Mouse (Mus musculus) limb, embryonic 14.5 days (tissue): Measurements from ENCODE around the gene Gpr155. TPM values are rescaled to one million over a fixed set of nuclear protein-coding genes. Genes with fewer than 3 reads are reported as not detected.

Experiments
- ATAC-seq: fragments of 200-750 bp; cut with Nextera tagmentation; 2 replicates; pipeline ENCODE4 v1.8.0; 2017; ENCODE audit warnings: low read depth, moderate number of reproducible peaks, moderate TSS enrichment; ENCODE audit not compliant: low FRiP score
- DNase-seq: peaks from one replicate; pipeline ENCODE4 v3.0.0-alpha.2; 2015; ENCODE audit warnings: low spot score
- H3K27ac ChIP-seq: fragments of 300-500 bp; sonication (generic); replicated peaks from 2 replicates; pipeline ENCODE4 v1.5.1; 2014; ENCODE audit warnings: low read depth, mild to moderate bottlenecking, low read length, moderate library complexity, mixed read lengths
- H3K27me3 ChIP-seq: fragments of 300-500 bp; sonication (generic); 2 replicates; pipeline ENCODE4 v1.6.1; 2014; ENCODE audit warnings: low read length, mixed read lengths; ENCODE audit not compliant: control insufficient read depth, insufficient read depth
- H3K36me3 ChIP-seq: fragments of 300-500 bp; sonication (generic); 2 replicates; pipeline ENCODE4 v1.6.1; 2014; ENCODE audit warnings: mild to moderate bottlenecking, low read length, moderate library complexity, mixed read lengths; ENCODE audit not compliant: control insufficient read depth, insufficient read depth
- H3K4me1 ChIP-seq: fragments of 300-500 bp; sonication (generic); 2 replicates; pipeline ENCODE4 v1.6.1; 2014; ENCODE audit warnings: antibody characterized with exemption, low read length, mixed read lengths; ENCODE audit not compliant: control insufficient read depth, insufficient read depth
- H3K4me2 ChIP-seq: fragments of 300-500 bp; sonication (generic); replicated peaks from 2 replicates; pipeline ENCODE4 v1.6.1; 2014; ENCODE audit warnings: low read depth, mild to moderate bottlenecking, low read length, moderate library complexity; ENCODE audit not compliant: severe bottlenecking
- H3K4me3 ChIP-seq: fragments of 300-500 bp; sonication (generic); replicated peaks from 2 replicates; pipeline ENCODE4 v1.5.1; 2014; ENCODE audit warnings: low read length
- H3K9ac ChIP-seq: fragments of 300-500 bp; sonication (generic); 2 replicates; pipeline ENCODE4 v1.6.1; 2014; ENCODE audit warnings: mild to moderate bottlenecking, low read depth, low read length, moderate library complexity; ENCODE audit not compliant: severe bottlenecking
- H3K9me3 ChIP-seq: fragments of 300-500 bp; sonication (generic); 2 replicates; pipeline ENCODE4 v1.6.1; 2016; ENCODE audit warnings: low read length; ENCODE audit not compliant: control insufficient read depth
- POLR2A ChIP-seq: fragments of 200-500 bp; IDR thresholded peaks from 2 replicates; pipeline ENCODE4 v1.8.0; 2012; ENCODE audit warnings: inconsistent platforms, mild to moderate bottlenecking, moderate library complexity, borderline replicate concordance; ENCODE audit not compliant: insufficient read depth, insufficient read length; ENCODE audit errors: extremely low read depth
- WGBS: fragments of 180-500 bp; shearing (Covaris S2); extraction: QIAGEN DNeasy Blood & Tissue Kit; methylation state at CpG from one replicate; pipeline ENCODE4 v1.1.7; 2014; 5-methylcytosine and 5-hydroxymethylcytosine counted together
- polyA plus RNA-seq, 2 experiments: library from polyadenylated mRNA; depleted of rRNA in 1 of 2; stranded (reverse) in 1 of 2; unstranded in 1 of 2; fragments of >200 nt; fragmentation: Nextera tagmentation in 1 of 2; extraction: Ambion mirVana in 1 of 2; gene quantifications; 2 replicates each; pipeline versions ENCODE4 v1.2.1 to v1.2.3; 2012 to 2014

The Gpr155 gene
- polyA plus RNA-seq, 2 experiments = 3.9 to 6.2 TPM

DNA sequence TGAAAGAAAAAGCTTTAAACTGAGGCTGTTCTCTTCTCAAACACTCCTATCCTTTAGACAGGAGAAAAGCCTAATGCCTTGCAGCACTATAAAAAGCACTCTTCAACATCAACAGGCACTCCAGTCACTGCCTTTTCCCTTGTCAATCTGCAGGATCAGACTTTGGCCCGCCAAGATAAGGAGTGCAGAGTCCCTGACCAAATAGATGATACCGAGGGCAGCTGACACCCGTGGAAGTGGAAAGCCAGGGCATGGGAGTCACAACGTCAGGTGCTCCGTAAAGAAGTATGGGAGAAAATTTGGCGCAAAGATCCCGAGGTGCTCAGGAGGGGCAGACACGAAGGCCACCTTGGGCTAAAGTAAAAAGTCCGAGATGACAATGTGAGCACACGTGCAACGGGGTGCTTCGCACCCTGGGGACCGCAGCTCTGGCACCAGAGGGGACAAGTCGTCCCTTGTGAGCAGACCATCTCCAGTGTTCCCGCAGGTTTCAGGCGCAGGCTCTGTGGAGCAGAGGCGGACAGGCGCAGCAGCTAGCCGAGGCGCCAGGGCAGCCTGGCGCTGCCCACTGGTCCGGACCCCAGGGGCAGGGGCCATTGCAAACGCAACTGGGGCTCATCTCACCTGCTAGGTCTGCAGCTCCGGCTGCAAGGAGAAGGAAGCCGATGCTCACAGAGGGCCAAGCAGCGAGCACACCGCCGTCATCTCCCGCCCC, 574 bp downstream of the Gpr155 start:
- DNase-seq = no peak
- no peak for TF ChIP-seq POLR2A

DNA sequence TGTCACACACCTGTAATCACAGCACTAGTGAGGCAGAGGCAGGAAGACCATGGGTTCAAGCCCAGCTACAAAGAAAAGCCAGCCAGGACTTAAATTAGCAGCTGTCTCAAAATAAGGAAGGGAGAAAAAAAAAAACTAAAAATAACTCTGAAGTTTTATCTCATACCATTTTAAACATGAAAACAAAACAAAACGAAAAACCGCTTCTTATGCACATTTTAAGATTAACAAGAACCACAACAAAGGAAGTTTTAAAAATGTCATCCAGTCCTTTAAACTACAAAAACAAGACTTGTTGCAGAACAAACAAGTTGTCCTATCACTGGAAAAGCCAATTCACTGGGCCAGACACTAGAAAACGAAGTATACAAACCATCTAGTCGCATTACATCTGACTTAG, 1.2 kb downstream of the Gpr155 start:
- Histone ChIP-seq H3K4me2 (peak overlapping the region; percentile 97), H3K4me1 (no peaks in the 10 kb centered on the region), H3K36me3 (0 out of 2 replicates have a peak, but pooled peaks cover 4% of the 10 kb centered on the region), H3K9ac (no peak overlapping the region), H3K4me3 (no peak overlapping the region), H3K27ac (no peak overlapping the region), H3K9me3 (no peaks in the 10 kb centered on the region), H3K27me3 (no peaks in the 10 kb centered on the region)
- 80% methylated on average over 4 of the region's 4 CpGs for WGBS
- ATAC-seq (no peak), DNase-seq (no peak)
- TF ChIP-seq POLR2A = no peak

More for the DNA sequence above, 574 bp downstream of the Gpr155 start:
- H3K4me1 ChIP-seq = no peaks in the 10 kb centered on the region
- 2% methylated on average over 22 of the region's 29 CpGs for WGBS
- H3K4me2 ChIP-seq = peak overlapping the region; percentile 97
- peak overlapping the region; percentile 59 for H3K9ac ChIP-seq
- ATAC-seq = no peak
- H3K36me3 ChIP-seq = 0 out of 2 replicates have a peak, but pooled peaks cover 4% of the 10 kb centered on the region
- no peak overlapping the region for H3K27ac ChIP-seq
- peak overlapping the region; percentile 69 for H3K4me3 ChIP-seq
- no peaks in the 10 kb centered on the region for H3K9me3 ChIP-seq
- no peaks in the 10 kb centered on the region for H3K27me3 ChIP-seq

DNA sequence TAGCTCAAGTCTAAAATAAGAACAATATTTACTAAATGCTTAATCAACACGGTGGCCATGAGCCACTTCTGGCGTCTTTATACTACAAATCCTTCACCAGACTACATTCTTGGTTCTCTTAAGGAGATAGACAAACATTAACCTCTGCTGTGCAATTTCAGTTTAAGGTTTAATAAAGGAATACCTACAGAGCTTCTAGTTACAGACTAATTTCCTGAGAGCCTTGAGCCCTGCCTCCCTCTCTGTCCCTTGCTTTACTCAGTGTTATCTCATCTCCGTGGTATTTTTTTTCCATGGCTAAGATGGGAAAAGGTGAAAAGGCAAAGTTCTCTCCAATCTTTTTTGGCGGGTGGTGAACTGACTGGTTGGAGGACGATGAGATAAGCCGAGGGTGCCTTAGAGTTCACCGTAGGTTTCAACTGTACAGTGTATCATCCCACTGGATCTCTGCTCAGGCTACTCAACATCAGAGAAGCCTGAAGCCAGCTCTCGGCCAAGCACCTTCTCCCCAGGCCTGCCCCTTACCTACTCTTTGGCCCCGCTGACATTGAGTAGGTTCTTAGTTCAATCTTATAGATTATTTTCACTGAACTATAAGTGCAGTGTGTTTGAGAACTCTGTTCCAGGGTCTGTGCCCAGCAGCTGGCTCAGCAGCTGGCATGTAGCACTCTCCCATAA, 5.9 kb downstream of the Gpr155 start:
- ATAC-seq = no peak
- 81% methylated on average over 9 of the region's 9 CpGs for WGBS
- no peaks in the 10 kb centered on the region for H3K27me3 ChIP-seq

DNA sequence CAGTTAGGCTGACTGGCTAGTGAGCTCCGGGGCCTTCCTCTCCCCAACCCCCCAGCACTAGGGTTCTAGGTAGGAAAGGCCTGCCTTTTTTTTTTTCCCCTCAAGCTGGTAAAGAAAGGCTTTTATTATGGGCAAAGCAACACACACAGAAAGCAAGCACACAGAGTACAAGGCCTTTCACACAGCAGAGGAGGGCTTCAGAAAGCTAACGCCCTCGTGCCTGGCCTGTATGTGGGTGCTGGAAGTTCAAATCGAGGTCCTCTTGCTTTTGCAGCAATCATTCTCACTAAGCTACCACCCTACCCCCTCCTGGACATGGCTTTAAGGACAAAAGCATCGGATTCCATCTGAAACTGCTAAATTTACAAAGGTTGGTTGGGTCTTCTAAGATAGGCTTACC, 6.7 kb downstream of the Gpr155 start:
- no peak overlapping the region for H3K27ac ChIP-seq
- H3K27me3 ChIP-seq = no peaks in the 10 kb centered on the region
- no peak for TF ChIP-seq POLR2A
- no peak for DNase-seq
- no peaks in the 10 kb centered on the region for H3K9me3 ChIP-seq
- H3K36me3 ChIP-seq = 0 out of 2 replicates have a peak, but pooled peaks cover 4% of the 10 kb centered on the region
- H3K4me3 ChIP-seq = no peak overlapping the region
- no peak overlapping the region for H3K4me2 ChIP-seq
- H3K9ac ChIP-seq = no peak overlapping the region
- ATAC-seq = no peak
- peaks cover 3% of the 10 kb centered on the region; the same call in 1 of the 2 replicates for H3K4me1 ChIP-seq
- 76% methylated on average over 5 of the region's 5 CpGs for WGBS

More for the DNA sequence above, 5.9 kb downstream of the Gpr155 start:
- H3K9me3 ChIP-seq = no peaks in the 10 kb centered on the region
- no peak for DNase-seq
- H3K4me1 ChIP-seq = no peaks in the 10 kb centered on the region
- no peak overlapping the region for H3K9ac ChIP-seq
- 0 out of 2 replicates have a peak, but pooled peaks cover 4% of the 10 kb centered on the region for H3K36me3 ChIP-seq
- H3K4me3 ChIP-seq = no peak overlapping the region
- no peak overlapping the region for H3K4me2 ChIP-seq
- H3K27ac ChIP-seq = no peak overlapping the region
- no peak for TF ChIP-seq POLR2A

DNA sequence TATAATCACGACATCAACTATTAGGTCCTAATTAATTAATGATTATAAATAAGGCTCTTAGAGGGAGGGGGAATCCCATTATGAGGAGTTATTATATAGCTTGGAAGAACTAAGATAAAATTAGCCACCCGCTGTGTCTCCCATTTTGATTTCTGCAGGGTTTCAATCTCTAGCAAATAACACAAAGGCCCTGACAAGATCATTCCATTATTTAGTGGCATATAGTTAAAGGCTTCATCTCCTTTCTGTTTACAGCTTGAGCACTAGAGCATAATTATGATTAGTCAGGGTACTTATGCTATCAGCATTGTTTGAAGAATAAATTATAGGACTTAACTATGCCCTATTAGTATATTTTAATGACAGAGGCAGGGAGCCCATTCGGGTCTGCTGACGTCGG, 8.0 kb downstream of the Gpr155 start:
- H3K4me1 ChIP-seq = peaks cover 3% of the 10 kb centered on the region; the same call in 1 of the 2 replicates
- no peak overlapping the region for H3K9ac ChIP-seq
- no peaks in the 10 kb centered on the region for H3K27me3 ChIP-seq
- H3K4me3 ChIP-seq = no peak overlapping the region
- no peaks in the 10 kb centered on the region for H3K9me3 ChIP-seq
- DNase-seq (no peak), ATAC-seq (no peak)
- H3K36me3 ChIP-seq = 0 out of 2 replicates have a peak, but pooled peaks cover 4% of the 10 kb centered on the region
- TF ChIP-seq POLR2A = no peak
- no peak overlapping the region for H3K27ac ChIP-seq
- H3K4me2 ChIP-seq = no peak overlapping the region
- 80% methylated on average over 5 of the region's 5 CpGs for WGBS
